In genomic region chrX:152926991-152927390, GRCm38 (mm10) we compare ENCODE assay signal across 9 mouse cellular contexts.
DNase-seq lines count a peak whose midpoint lies in the region; TF ChIP-seq lines count a peak whose summit lies in the region.
"Had no signal": no experiment of that assay in that cellular context is flagged by ENCODE, and none has a peak within 500 bp of the region (broad histone marks: within the 10 kb centered on the region; RNA-seq: fewer than 3 reads in every experiment).

No protein-coding gene starts in this region.

- H3K36me3 ChIP-seq in ES-E14 (ENCODE audit: control insufficient read depth, insufficient read depth, low read length, poor library complexity, severe bottlenecking) = no peaks in the 10 kb centered on the region
- H3K36me3 ChIP-seq: embryonic facial prominence, embryonic 13.5 days had no signal

- no peak for TF ChIP-seq POLR2A in brain, embryonic 14.5 days (IDR thresholded peaks at IDR 0.05; ENCODE audit: borderline replicate concordance, extremely low read depth, insufficient read depth, insufficient read length, poor library complexity, severe bottlenecking)

- in situ Hi-C loops in ES-E14 (cut with MboI; ENCODE audit: low sequenced_read_pairs in 2 of 2, unreplicated experiment in 2 of 2) = loop anchor here in 1 of 2 experiments (10.0 kb wide), 1 partner anchor 248 kb away; no protein-coding TSS in a partner anchor

- no peaks in the 10 kb centered on the region for H3K4me1 ChIP-seq in ES-E14 (ENCODE audit: control insufficient read depth in 2 of 2, insufficient read depth in 2 of 2, low read length in 2 of 2, poor library complexity in 1 of 2)
- H3K4me1 ChIP-seq: embryonic facial prominence, embryonic 13.5 days had no signal

- no peak overlapping the region for H3K4me3 ChIP-seq in ES-E14 (ENCODE audit: insufficient read depth in 1 of 2, low read depth in 1 of 2, low read length in 2 of 2, poor library complexity in 1 of 2, severe bottlenecking in 1 of 2)
- H3K4me3 ChIP-seq: embryonic facial prominence, embryonic 13.5 days had no signal

- H3K27ac ChIP-seq in ES-E14 (ENCODE audit: insufficient read depth, low read depth, low read length, poor library complexity, severe bottlenecking) = no peak overlapping the region
- H3K27ac ChIP-seq: embryonic facial prominence, embryonic 13.5 days had no signal

- peak; percentile 72; the same call in 1 of the 2 replicates for TF ChIP-seq CTCF in brain, embryonic 14.5 days (IDR thresholded peaks at IDR 0.05; ENCODE audit: borderline replicate concordance, extremely low read depth, insufficient read depth, insufficient read length)

- H3K9ac ChIP-seq in ES-E14 (ENCODE audit: insufficient read depth, low read depth, low read length, poor library complexity, severe bottlenecking) = no peak overlapping the region
- H3K9ac ChIP-seq: embryonic facial prominence, embryonic 13.5 days had no signal

- peak; percentile 23 for DNase-seq in kidney, postnatal 10 days
- DNase-seq in kidney, adult 11 months = no peak
- peak; percentile 9 for DNase-seq in ES-E14 (ENCODE audit: low read depth, low spot score)
- DNase-seq in brain, embryonic 14.5 days (ENCODE audit: low read depth) = peak; percentile 59
- peak; percentile 34 for DNase-seq in layer of hippocampus, adult 11-12 months (ENCODE audit: low spot score)
- DNase-seq in right cerebral cortex, postnatal 4 days = peak; percentile 41
- no peak for DNase-seq in urinary bladder, postnatal 10 days (ENCODE audit: low spot score)
- no peak for DNase-seq in heart, adult 8-10 months (ENCODE audit: low spot score)

- H3K9me3 ChIP-seq in ES-E14 (ENCODE audit: control insufficient read depth, insufficient read depth, low read depth, low read length) = no peaks in the 10 kb centered on the region
- H3K9me3 ChIP-seq: embryonic facial prominence, embryonic 13.5 days had no signal

TF ChIP-seq in ES-E14, 5 proteins besides CTCF, POLR2A, EP300 and RAD21:
- peak; percentile 74; the same call in 1 of the 2 replicates for TF ChIP-seq ZC3H11A (IDR thresholded peaks at IDR 0.05; ENCODE audit: borderline replicate concordance, low read depth, low read length)
- TF ChIP-seq HCFC1 (IDR thresholded peaks at IDR 0.05; ENCODE audit: borderline replicate concordance, insufficient read depth, low read length) = no peak

Comparison
In these comparisons a context has a peak if more than half of its experiments do, and no peak if none do; other contexts are left out.
1. DNase-seq: peak in kidney, postnatal 10 days (single experiment), ES-E14 (single experiment), brain, embryonic 14.5 days (single experiment), layer of hippocampus, adult 11-12 months (single experiment) and right cerebral cortex, postnatal 4 days (single experiment); none in kidney, adult 11 months (single experiment), urinary bladder, postnatal 10 days (single experiment) and heart, adult 8-10 months (single experiment).